Mouse (Mus musculus): ENCODE measurements at regions not wholly inside any gene's neighbourhood (a gene's known extent, or its start where the extent isn't known, plus 50 kb on each side); places are given as distances from the start of the nearest gene placed in this dataset.

- TF ChIP-seq CTCF (IDR thresholded peaks at IDR 0.05; ENCODE audit: low read depth) = no peak
- Histone ChIP-seq H3K4me3 (ENCODE audit: low read depth, low read length) (no peak overlapping the region), H3K27me3 (ENCODE audit: insufficient read depth, low read length) (no peaks in the 10 kb centered on the region), H3K36me3 (ENCODE audit: insufficient read depth) (no peaks in the 10 kb centered on the region), H3K9me3 (ENCODE audit: low read length) (no peaks in the 10 kb centered on the region), H3K4me1 (ENCODE audit: insufficient read depth) (no peaks in the 10 kb centered on the region), H3K9ac (no peak overlapping the region), H3K27ac (ENCODE audit: low read depth, low read length) (no peak overlapping the region), H3K4me2 (ENCODE audit: low read depth) (no peak overlapping the region)
- DNase-seq (no peak), ATAC-seq (no peak)
- WGBS = 58% methylated on average over 4 of the region's 4 CpGs
Observed at GRCm38 (mm10) chr16:47666963-47667362, 616.6 kb upstream of the Dppa4 start.

- H3K4me2 ChIP-seq (ENCODE audit: low read depth) = no peak overlapping the region
- no peak overlapping the region for H3K27ac ChIP-seq (ENCODE audit: low read depth, low read length)
- no peak for DNase-seq
- H3K27me3 ChIP-seq (ENCODE audit: insufficient read depth, low read length) = no peaks in the 10 kb centered on the region
- H3K9ac ChIP-seq = no peak overlapping the region
- H3K9me3 ChIP-seq (ENCODE audit: low read length) = no peaks in the 10 kb centered on the region
- H3K4me3 ChIP-seq (ENCODE audit: low read depth, low read length) = no peak overlapping the region
- H3K4me1 ChIP-seq (ENCODE audit: insufficient read depth) = no peaks in the 10 kb centered on the region
- no peak for TF ChIP-seq CTCF (IDR thresholded peaks at IDR 0.05; ENCODE audit: low read depth)
- no peaks in the 10 kb centered on the region for H3K36me3 ChIP-seq (ENCODE audit: insufficient read depth)
- no peak for ATAC-seq
Observed at GRCm38 (mm10) chr16:47692103-47692502, 591.4 kb upstream of the Dppa4 start.

GRCm38 (mm10) chr16:47692812-47693211, 590.7 kb upstream of the Dppa4 start:
- ATAC-seq = no peak
- WGBS = 57% methylated on average over 2 of the region's 3 CpGs

GRCm38 (mm10) chr16:47693907-47694306, 589.6 kb upstream of the Dppa4 start:
- no peaks in the 10 kb centered on the region for H3K9me3 ChIP-seq (ENCODE audit: low read length)
- DNase-seq (peak; percentile 27), ATAC-seq (peak; percentile 70)
- H3K9ac ChIP-seq = no peak overlapping the region
- H3K4me3 ChIP-seq (ENCODE audit: low read depth, low read length) = no peak overlapping the region
- TF ChIP-seq CTCF (IDR thresholded peaks at IDR 0.05; ENCODE audit: low read depth) = no peak
- no peaks in the 10 kb centered on the region for H3K27me3 ChIP-seq (ENCODE audit: insufficient read depth, low read length)
- H3K36me3 ChIP-seq (ENCODE audit: insufficient read depth) = no peaks in the 10 kb centered on the region
- 55% methylated on average over 3 of the region's 3 CpGs for WGBS
- peak overlapping the region; percentile 40 for H3K27ac ChIP-seq (ENCODE audit: low read depth, low read length)
- no peaks in the 10 kb centered on the region for H3K4me1 ChIP-seq (ENCODE audit: insufficient read depth)
- H3K4me2 ChIP-seq (ENCODE audit: low read depth) = no peak overlapping the region

More at GRCm38 (mm10) chr16:47692812-47693211, 590.7 kb upstream of the Dppa4 start:
- no peak overlapping the region for H3K4me2 ChIP-seq (ENCODE audit: low read depth)
- no peaks in the 10 kb centered on the region for H3K9me3 ChIP-seq (ENCODE audit: low read length)
- H3K36me3 ChIP-seq (ENCODE audit: insufficient read depth) = no peaks in the 10 kb centered on the region
- H3K27me3 ChIP-seq (ENCODE audit: insufficient read depth, low read length) = no peaks in the 10 kb centered on the region
- no peak overlapping the region for H3K4me3 ChIP-seq (ENCODE audit: low read depth, low read length)
- no peak for TF ChIP-seq CTCF (IDR thresholded peaks at IDR 0.05; ENCODE audit: low read depth)
- no peak for DNase-seq
- H3K27ac ChIP-seq (ENCODE audit: low read depth, low read length) = no peak overlapping the region
- H3K9ac ChIP-seq = no peak overlapping the region
- no peaks in the 10 kb centered on the region for H3K4me1 ChIP-seq (ENCODE audit: insufficient read depth)
